Mouse (Mus musculus) left cerebral cortex, adult 8-10 months (tissue): ENCODE results near the gene Kcnq1. TPM values are rescaled to one million over a fixed set of nuclear protein-coding genes. Genes with fewer than 3 reads are reported as not detected.

Experiments used
- DNase-seq, 2 experiments: peaks; one replicate each; pipeline ENCODE4 v3.0.0; 2022; ENCODE audit warnings: low spot score in 2 of 2
- total RNA-seq, 4 experiments: library from RNA; stranded (reverse); gene quantifications; 2 replicates each; pipeline ENCODE4 v1.2.4; 2022

Gene Kcnq1
- total RNA-seq, 4 experiments from 2014 or later, result 0.21 to 1.1 (median 0.86) TPM

DNA sequence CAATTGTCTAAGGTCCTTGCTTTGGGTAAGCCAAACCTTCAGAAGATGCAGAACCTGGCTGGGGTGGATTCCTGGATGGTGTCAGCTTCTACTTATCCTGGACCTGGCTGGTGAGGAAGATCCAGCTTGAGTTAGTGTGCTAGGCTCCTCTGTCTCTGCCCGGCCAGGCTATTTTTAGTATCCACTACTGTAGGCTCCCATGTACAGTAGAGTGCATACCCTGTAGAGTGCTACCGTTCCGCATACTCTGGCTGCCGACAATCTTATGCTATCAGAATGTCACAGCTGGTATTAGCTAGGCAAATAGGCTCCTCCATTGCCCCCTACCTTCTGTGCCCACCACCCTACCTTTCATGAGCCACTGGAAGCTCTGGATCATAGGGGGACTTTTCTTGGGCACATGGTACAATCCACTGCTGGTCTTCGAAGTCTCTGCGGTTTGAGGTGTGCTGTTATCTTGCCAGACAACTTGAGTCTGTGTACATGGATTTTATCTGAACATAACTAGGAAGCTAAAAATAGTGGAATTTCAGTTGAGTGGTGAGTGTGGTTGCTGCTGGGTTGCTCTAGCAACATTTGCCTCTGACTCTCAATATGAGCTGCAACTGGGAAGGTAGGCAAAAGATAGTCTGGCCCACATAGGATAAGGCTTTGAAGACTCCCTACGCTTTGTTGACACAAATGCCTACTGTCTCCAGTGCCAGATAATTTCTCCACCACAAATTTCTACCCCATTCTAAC is 258.1 kb downstream of the Kcnq1 start:
- DNase-seq, result peak in 1 of 2 experiments; percentile 23

GRCm38 (mm10) chr7:143364969-143365839 is 259.0 kb downstream of the Kcnq1 start:
- no peak for DNase-seq

DNA sequence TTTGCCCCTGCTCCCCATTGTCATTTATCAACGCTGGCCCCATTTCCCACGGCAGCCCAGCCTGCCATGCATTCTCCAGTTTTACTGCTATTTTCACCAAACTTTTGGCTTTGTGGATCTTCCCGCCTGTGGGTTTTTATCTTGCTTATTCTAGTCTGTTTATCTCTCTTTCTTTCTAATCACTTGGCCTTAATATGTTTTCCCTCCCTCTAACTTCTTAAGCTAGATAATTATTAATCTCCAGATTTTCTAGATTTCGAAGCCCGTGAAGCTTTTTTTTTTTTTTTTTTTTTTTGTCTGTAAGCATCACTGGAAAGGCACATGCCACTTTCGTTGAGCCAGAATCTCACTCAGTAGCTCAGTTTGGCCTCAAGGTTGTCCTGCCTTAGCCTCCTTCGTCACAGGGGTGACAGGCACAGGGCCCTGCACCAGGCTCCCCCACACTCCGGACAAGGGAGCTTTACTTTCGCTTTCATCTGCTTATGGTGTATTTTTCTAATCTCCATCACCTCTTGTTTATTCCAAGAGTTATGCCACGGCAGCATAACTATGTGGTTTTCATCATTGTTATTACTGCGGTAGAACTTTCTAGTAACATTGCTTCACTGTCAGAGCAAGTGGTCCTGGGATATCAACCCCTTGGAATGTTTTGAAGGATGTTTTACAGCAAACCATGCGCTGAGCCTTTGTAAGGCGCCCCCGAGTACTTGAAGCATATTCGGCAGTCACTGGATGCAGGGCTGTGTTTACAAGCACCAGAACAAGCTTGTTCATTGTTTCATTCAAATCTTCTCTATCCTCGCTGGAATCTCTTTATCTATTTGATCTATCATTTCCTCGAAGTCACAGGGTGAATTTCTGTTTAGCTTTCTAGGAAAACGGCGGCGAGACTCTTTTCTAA is 261.5 kb downstream of the Kcnq1 start:
- no peak for DNase-seq

DNA sequence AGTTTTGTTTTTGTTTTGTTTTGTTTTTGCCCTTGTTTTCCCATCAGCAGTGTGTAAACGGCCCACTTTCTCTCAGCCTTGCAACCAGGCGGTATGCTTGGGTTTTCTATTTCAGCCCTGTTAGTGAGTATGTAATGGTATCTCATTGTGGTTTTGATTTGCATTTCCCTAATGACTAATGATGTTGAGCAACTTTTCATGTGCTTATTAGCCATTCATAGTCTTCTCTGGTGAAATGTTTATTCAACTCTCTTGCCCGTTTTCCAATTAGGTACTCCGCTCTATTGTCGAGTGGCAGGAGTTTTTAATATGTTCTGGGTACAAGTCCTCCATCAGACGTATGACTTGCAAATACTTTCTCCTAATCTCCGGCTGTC is 262.1 kb downstream of the Kcnq1 start:
- no peak for DNase-seq

- no peak for DNase-seq
These were observed 265.2 kb downstream of the Kcnq1 start for GRCm38 (mm10) chr7:143371336-143371735.

DNA sequence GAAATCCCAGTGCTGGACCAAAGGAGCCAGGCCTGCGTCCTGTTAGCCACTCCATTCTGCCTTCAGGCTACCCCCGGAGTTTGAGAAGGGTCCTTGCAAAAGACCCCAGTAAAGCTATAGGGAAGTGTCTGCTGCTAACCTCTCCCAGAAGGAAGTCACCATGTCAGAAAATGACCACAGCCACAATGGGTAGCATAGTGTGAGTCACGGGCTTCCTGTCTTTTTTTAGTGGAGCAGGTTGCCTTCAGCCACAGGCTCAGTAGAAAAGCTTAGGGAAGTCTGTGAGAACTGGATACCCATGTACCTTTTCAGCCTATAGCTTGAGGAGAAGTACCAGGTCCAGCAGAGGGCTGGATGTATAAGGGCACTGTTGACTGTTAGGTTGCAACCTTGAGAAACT is 267.1 kb downstream of the Kcnq1 start:
- DNase-seq, result no peak

DNA sequence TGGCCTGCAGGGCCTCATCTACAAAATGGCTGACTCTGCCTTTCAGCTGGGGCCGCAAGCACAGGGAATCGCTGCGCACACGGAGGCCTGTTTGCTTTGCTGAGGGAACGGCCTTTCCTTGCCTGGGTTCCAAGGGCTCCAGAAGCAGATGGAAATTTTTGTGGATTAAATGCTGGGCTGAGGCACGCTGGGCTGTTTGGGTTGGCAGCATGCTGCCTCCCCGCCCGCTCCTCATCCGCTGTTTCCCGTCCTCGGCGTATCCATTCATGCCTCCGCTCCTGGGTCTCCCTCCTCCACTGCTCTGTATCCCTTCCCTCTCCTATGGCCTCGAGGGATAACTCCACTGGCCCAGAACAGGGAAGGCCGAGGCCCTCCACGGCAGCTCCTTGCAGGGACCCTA is 269.8 kb downstream of the Kcnq1 start:
- no peak for DNase-seq

- no peak for DNase-seq
These were observed 274.4 kb downstream of the Kcnq1 start for GRCm38 (mm10) chr7:143380466-143381073.

DNA sequence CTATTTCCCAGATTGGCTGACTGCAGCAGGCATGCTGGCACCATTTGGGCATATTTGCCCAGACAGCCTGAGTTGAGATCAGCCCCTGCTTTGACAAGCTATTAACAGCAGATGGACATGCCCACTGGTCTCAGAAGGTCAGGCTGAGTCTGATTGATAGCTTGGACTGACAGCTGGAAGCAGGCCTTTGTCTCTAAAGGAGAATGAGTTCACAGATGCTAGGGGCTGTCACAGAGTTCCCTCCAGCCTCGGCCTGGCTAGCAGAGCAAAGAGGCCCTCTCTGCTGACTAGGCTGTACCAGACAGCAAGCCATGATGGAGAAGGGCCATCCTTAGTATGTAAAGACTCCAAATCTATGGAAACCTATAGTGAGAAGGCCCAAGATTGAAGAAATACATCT is 280.5 kb downstream of the Kcnq1 start:
- DNase-seq, result no peak

DNA sequence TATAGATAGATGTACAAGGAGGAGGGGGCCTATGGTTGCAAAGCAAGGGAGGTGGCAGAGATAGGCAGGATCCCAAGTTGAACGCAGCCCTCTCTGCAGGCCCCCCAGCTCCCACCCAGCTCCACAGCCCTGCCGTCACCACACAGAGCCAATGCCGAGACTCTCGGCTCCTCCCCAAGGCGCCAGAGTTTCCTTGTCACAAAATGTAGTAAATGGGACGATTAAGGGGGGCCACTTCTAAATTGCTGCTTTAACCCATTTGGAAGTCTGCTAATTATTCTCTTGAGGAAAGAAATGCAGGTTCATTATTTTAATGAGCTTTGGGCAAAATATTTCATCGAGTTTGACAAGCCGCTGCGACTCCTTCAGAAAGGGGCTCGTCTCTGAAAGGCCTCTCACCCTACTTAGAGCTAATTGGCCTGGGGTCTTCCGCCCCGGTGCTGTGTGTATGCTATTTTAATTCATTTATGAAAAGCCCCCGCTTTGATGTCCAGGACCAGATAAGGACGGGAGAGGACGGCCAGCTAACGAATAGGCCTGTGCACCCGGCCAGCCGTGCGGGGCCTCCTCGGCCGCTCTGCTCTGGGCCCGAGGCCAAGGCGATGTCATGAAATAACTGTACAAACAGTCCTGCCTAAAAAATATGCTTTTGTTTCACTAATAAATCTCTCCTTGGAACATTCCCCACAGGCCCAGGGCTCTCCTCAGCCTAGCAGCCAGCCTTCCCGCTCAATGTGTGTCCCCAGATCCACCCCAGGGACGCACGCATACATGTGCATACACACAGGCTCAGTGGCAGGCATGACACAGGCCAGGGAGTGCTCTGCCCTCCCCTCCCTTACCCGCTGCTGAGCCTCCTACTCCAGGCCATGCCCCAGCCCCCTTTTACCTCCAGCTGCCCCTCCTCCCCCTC is 282.9 kb downstream of the Kcnq1 start:
- DNase-seq, result no peak

- DNase-seq, result no peak
These were observed 283.7 kb downstream of the Kcnq1 start for GRCm38 (mm10) chr7:143389860-143390259.

- no peak for DNase-seq
These were observed 284.3 kb downstream of the Kcnq1 start for GRCm38 (mm10) chr7:143390277-143390948.

DNA sequence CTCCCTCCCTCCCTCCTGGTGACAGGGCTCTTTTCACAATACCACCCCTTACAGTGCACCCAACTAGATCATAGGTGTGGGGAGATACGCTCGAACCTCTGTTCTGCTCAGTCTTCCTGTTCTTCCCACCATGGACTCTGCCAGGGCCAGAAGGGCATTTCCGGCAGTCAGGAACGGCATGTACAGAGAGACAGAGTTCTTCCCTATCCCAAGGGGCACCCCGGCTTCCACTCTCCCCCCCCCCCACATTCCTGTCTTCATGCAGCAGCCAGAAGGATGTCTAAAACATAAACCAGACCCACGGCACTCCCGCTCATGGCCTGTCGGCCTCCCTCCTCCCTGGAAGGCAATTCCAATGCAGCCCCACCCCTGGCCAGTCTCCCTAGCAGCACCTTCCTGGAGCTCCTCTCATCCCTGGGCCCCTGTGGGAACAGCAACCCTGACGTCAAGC is 289.0 kb downstream of the Kcnq1 start:
- DNase-seq, result no peak

GRCm38 (mm10) chr7:143399756-143400155 is 293.6 kb downstream of the Kcnq1 start:
- DNase-seq, result no peak

- no peak for DNase-seq
These were observed 294.4 kb downstream of the Kcnq1 start for GRCm38 (mm10) chr7:143400599-143400998.

GRCm38 (mm10) chr7:143401429-143402016 is 295.4 kb downstream of the Kcnq1 start:
- DNase-seq, result no peak

DNA sequence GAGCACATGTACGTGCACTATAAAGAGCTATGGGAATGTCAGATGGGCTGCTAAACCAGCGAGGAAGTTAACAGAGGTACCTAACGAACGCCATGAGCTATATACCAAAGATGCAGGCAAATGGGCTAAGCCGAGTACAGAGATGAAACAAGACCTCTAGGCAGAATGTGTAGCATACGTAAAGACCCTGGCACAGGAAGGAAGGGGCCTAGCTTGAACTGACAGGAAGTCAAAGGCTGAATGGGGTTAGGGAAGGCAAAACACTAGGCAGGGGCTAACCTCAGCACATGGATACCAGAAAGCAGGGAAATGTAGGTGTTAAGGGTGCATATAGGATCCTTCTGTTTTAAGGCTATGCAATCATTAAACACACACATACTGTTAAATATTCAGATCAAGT is 298.1 kb downstream of the Kcnq1 start:
- DNase-seq, result no peak

- no peak for DNase-seq
These were observed 301.9 kb downstream of the Kcnq1 start for GRCm38 (mm10) chr7:143407931-143408501.

DNA sequence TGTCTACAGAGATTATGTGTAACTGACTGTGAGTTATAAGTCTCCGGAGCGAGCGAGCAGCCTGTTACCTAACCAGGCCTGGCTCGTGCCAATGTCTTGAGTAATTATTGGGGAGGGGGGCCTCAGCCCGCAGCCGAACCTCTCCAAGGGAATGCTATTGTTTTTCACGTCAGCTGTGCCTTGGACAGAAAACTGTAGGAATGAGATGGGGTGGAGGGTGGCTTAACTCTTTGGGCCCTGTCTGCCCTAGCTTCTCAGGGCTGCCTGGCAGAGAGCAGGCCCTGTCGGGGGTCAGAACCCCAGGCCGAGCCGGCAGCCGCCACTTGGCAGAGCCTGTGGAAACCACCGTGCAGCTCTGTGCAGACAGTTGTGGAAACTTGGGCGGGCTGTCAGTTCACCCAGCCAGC is 302.5 kb downstream of the Kcnq1 start:
- DNase-seq, result no peak
